Mouse (Mus musculus): ENCODE data around the gene Rnf43. TPM values are rescaled to one million over a fixed set of nuclear protein-coding genes. Genes with fewer than 3 reads are reported as not detected.

Rnf43 gene
- total RNA-seq, 2 experiments from 2014 or later = 2.3 to 3.2 TPM

- intact Hi-C loops (cut with DNase I) = no loop called here
- no peak for DNase-seq (ENCODE audit: extremely low spot score in 1 of 2, low spot score in 2 of 2)
Measured at GRCm38 (mm10) chr11:87729593-87730185, 67.2 kb downstream of the Rnf43 start.

DNA sequence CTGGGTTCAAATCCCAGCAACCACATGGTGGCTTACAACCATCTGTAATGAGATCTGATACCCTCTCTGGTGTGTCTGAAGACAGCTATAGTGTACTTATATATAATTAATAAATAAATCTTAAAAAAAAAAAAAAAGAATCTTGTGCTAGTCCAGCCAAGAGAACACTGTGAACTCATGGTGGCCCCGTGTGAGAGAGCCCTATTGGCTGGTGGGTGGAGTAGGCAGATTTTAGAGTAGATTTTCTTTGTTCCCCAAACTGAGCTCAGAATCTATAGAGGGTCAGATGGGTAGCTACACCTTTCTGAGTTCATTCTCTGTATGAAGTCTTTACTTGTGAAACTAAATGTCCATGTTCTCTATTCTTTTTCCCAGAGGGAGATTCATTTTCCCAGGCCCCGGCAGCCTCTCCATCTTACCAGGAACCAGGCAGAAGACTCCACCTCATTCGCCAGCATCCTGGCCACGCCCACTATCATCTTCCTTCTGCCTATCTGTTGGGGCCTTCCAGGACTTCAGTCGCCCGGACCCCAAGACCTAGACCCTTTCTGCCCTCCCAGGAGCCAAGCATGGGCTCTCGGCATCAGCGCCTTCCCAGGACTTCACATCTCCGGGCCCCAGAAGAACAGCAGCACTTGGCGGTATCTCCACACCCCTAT lies 68.3 kb downstream of the Rnf43 start:
- intact Hi-C loops (cut with DNase I) = no loop called here
- no peak for DNase-seq (ENCODE audit: extremely low spot score in 1 of 2, low spot score in 2 of 2)

DNA sequence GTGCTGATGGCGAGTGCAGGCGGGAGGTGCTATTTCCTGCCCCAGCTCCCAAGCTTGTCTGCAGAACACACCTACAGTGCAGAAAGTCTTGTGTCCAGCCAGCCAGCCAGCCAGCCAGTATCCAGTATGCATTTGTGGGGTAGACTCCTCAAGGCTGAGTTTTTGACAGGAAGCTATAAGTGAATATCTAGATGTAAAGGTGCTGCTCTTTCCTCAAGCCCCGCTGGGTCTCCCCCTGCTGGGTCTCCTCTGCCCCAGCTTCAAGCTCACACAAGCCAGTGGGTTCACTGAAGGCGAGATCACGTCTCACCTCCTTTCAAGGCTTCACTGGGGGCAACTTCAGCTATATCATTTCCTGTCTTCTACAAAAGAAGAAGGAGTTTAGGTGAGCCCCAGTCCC lies 71.8 kb downstream of the Rnf43 start:
- no peak for DNase-seq (ENCODE audit: extremely low spot score in 1 of 2, low spot score in 2 of 2)
- intact Hi-C loops (cut with DNase I) = no loop called here

GRCm38 (mm10) chr11:87735691-87736090 lies 73.2 kb downstream of the Rnf43 start:
- intact Hi-C loops (cut with DNase I) = loop anchor here (5.0 kb wide), 1 partner anchor 73 kb away; the partner anchor contains the start of gene Rnf43
- no peak for DNase-seq (ENCODE audit: extremely low spot score in 1 of 2, low spot score in 2 of 2)

DNA sequence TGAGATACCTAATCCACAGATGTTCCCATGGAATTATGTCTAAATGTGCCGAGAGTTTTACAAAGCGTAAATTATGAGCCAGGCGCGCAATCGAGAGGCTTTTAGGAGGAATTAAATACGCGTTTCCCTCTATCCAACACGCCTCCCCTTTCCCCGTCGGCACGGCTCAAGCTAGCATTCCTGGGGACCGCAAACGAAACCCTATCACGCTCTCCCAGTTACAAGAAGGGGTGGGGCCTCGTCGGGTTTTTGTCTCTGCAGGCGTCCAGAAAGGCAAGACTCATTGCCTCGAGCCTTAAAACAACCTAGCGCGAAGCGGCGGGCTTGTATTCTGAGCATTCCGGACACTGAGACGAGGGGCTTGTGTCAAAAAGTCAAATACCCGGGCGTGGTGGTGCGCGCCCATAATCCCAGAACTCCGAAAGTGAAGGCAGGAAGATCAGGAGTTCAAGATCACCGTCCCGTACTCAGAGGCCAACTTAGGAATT lies 74.2 kb downstream of the Rnf43 start:
- intact Hi-C loops (cut with DNase I) = loop anchor here (5.0 kb wide), 1 partner anchor 74 kb away; the partner anchor contains the start of gene Rnf43

DNA sequence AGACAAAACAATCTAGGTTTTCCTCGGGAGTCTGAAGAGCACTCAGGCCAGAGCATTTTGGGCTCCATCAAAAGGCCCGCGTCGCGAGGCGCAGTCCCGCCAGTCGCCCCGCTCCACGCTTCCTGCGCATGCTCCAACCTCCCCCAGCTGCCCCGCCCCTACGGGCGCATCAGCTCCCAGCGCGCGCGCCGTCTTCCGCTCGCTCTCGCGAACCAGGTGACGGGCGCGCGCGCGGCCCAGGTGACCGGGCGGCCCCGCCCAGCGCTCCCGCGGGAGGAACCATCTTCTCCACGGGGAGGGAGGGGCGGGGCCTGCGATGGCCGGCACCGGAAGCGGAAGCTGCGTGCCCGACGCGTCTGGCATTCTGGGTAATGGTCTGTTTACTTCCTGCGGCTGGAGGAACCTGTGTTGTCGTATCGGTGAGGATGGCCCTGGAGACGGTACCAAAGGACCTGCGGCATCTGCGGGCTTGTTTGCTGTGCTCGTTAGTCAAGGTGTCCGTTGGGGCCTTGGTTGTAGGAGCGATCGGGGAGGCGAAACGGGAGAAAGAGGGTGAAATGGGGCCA lies 74.7 kb downstream of the Rnf43 start, which contains the start of gene Supt4a:
Supt4a (plus strand) TSS at position 378 of the 566 bp plus-strand sequence.
- peak; percentile 88 to 98 for DNase-seq (ENCODE audit: extremely low spot score in 1 of 2, low spot score in 2 of 2)

More for the DNA sequence above, 74.2 kb downstream of the Rnf43 start:
- peak; percentile 25 to 79 for DNase-seq (ENCODE audit: extremely low spot score in 1 of 2, low spot score in 2 of 2)

GRCm38 (mm10) chr11:87743691-87744090 lies 81.2 kb downstream of the Rnf43 start:
- intact Hi-C loops (cut with DNase I) = no loop called here
- no peak for DNase-seq (ENCODE audit: extremely low spot score in 1 of 2, low spot score in 2 of 2)

More for the DNA sequence above, 74.7 kb downstream of the Rnf43 start, which contains the start of gene Supt4a:
- intact Hi-C loops (cut with DNase I) = loop anchor here (5.0 kb wide), 1 partner anchor 75 kb away; the partner anchor contains the start of gene Rnf43

- DNase-seq (ENCODE audit: extremely low spot score in 1 of 2, low spot score in 2 of 2) = peak in 1 of 2 experiments; percentile 8
Measured at GRCm38 (mm10) chr11:87744964-87745363, 82.4 kb downstream of the Rnf43 start.

GRCm38 (mm10) chr11:87745632-87746555 lies 83.4 kb downstream of the Rnf43 start:
- peak in 1 of 2 experiments; percentile 7 for DNase-seq (ENCODE audit: extremely low spot score in 1 of 2, low spot score in 2 of 2)
- intact Hi-C loops (cut with DNase I) = no loop called here

More at GRCm38 (mm10) chr11:87744964-87745363, 82.4 kb downstream of the Rnf43 start:
- intact Hi-C loops (cut with DNase I) = no loop called here

DNA sequence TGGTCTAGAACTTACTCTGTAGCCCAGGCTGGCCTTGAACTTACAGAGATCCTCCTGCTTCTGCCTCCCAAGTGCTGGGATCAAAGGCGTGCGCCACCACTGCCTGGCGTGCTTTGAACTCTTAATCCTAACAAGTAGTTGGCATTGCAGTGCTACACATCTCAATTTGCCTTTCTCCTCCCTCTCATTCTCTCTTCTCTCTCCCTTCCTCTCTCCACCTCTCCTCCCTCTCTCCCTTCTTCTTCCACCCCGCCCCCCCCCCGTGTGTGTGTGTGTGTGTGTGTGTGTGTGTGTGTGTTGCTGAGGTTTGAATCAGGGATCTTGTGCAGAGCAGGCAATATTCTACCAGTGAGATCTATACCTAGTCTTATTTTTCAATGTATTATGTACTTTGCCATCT lies 84.8 kb downstream of the Rnf43 start:
- DNase-seq (ENCODE audit: extremely low spot score in 1 of 2, low spot score in 2 of 2) = no peak
- intact Hi-C loops (cut with DNase I) = no loop called here

DNA sequence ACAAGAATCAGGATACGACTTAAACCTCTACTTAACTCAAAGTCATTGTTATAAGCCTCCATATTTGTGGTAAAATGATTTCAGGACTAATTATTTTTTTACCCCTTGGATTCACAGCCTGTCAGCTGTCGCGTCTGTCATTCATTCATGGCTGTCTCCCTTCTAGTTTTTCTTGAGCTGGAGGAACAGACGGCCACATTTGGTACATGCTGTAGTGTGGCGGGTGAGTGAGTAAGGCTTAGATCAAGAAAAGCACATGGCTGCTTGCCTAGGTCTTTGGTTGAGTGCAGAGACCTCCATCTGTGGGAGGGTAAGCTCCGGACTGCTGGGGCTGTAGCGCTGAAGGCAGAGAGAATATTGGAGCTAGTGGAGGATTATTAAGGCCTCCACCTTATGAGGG lies 85.2 kb downstream of the Rnf43 start:
- intact Hi-C loops (cut with DNase I) = no loop called here
- DNase-seq (ENCODE audit: extremely low spot score in 1 of 2, low spot score in 2 of 2) = peak in 1 of 2 experiments; percentile 6

DNA sequence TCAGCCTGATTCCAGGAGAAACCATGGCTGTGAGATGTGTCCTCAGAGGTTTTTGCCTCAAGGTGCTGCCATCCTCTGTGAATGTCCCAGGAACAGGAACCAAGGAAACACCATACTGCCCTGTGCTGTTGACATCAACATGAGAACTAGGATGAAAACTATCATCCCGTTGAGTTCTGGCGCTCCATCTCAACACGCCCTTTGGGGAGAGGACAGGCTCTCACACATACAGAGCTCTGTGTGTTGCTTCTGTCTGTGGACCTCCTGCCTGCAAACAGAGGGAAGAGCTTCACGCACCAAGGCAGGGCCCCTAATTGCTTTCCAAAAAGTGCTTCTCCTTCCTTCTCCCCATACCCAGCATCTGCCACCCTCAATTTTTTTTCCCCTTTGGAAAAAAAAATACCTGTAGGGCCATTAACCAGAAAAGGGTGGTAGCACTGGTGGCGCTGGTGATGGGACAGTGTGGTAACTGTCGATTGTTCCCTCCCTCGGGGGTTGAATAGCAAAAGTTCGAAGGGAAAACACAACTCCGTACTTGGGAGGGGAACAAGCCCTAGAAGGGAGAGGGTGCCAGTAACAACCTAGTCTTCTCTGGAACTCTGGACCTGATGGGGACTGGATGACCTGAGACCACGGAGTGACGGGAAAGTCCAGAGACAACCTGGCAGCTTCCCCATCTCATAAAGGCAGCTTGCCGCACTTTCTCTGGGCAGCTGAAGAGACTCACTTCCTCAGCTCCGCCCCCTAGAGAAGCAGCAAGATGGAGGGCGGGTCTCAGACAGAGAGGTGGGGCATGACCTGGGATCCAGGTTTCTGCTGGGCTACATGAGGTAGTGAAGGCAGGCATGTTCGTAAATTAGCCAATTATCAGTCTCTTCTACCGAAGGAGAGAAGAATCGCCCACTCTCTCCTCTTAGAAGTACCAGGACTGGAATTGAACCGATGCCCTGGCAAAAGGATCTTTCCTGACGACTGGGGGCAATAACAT lies 85.9 kb downstream of the Rnf43 start:
- intact Hi-C loops (cut with DNase I) = no loop called here

GRCm38 (mm10) chr11:87749192-87750042 lies 86.9 kb downstream of the Rnf43 start:
- peak; percentile 29 to 75 for DNase-seq (ENCODE audit: extremely low spot score in 1 of 2, low spot score in 2 of 2)
- intact Hi-C loops (cut with DNase I) = no loop called here

More for the DNA sequence above, 85.9 kb downstream of the Rnf43 start:
- DNase-seq (ENCODE audit: extremely low spot score in 1 of 2, low spot score in 2 of 2) = peak in 1 of 2 experiments; percentile 39

DNA sequence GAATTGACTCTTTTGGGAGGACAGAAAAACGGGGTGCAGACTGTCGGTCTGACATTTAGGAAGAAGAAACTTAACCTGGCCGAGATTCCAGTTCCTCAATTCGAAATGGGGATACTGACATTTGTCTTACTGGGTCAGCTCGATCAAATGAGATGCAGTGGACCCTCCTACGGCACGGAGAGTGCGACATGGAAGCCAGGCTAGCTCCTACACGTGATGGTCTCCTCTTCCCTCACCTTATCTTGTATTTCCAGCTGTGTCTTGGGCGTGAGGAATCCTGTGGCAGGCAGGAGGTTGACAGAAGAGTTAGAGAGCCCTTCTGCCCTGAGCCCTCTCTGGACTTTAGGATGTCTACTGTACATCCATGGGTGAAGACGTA lies 87.5 kb downstream of the Rnf43 start:
- peak in 1 of 2 experiments; percentile 17 for DNase-seq (ENCODE audit: extremely low spot score in 1 of 2, low spot score in 2 of 2)
- intact Hi-C loops (cut with DNase I) = no loop called here

DNA sequence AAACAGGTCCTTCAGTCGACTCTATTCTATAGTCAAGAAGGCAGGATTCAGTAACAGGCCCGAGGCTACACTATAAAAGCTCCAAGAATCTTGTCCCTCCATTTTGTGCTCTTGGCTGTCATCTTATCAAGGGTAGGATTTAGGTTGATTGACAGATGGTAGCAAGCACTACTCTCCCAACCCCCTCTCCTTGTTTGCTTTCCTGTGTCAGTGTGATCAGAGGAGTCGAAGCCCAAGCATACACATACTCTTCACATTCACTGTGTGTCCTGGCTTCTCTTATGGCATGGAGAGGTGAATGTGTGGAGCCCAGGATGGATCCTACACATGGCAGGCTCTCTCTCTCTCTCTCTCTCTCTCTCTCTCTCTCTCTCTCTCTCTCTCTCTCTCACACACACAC lies 88.0 kb downstream of the Rnf43 start:
- intact Hi-C loops (cut with DNase I) = no loop called here
- no peak for DNase-seq (ENCODE audit: extremely low spot score in 1 of 2, low spot score in 2 of 2)

DNA sequence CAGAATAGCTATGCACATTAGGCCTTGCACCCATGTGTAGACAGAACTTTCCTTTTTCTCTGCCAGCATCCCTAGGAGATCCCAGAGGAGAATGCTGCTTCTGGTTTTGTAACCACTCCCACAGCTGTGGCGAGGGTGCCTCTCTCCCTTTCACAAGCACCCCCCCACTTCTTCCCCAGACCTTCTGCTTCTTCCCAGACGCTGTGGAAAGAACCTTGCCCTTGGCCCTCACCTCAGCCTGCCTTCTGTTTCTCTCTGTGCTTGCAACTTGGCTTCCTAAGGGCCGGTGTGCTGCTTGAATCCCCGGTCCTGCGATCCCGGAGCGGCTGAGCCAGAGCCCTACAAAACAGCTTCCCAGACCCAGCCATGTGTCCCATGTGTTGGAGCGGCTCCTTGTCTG lies 88.5 kb downstream of the Rnf43 start:
- intact Hi-C loops (cut with DNase I) = no loop called here
- DNase-seq (ENCODE audit: extremely low spot score in 1 of 2, low spot score in 2 of 2) = peak in 1 of 2 experiments; percentile 12

Measured in left cerebral cortex, postnatal 10 days (tissue).